Mouse (Mus musculus): Measurements from ENCODE around the gene Gipc3.

DNA sequence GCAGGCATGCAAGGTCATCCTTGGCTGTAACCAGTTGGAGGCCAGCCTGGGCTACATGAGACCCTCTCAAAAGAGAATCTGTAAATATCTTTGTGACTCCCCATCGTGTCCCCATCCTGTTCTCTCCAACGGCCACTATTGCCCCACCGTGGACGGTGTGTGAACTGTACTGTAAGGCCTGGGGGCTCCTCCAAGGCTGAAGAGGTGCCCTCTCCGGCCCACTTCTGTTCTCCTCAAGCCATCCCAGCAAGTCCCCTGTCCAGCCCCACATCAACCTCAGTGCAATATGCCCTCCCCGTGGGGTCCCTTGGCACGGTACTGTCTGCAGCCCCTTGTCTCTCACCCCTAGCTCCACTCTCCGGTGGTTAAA is 23.8 kb downstream of the Gipc3 start:
- TF ChIP-seq CTCF (IDR thresholded peaks at IDR 0.05; ENCODE audit: low read depth) = peak; percentile 56
- TF ChIP-seq EP300 (optimal IDR thresholded peaks at IDR 0.05) = no peak

Data from stomach, postnatal 0 days (tissue).